Mouse (Mus musculus) right cerebral cortex, postnatal 14 days (tissue): ENCODE measurements around the gene Srp72.

Experiments used
- DNase-seq: peaks from one replicate; pipeline ENCODE4 v3.0.0; 2022

The Srp72 gene

DNA sequence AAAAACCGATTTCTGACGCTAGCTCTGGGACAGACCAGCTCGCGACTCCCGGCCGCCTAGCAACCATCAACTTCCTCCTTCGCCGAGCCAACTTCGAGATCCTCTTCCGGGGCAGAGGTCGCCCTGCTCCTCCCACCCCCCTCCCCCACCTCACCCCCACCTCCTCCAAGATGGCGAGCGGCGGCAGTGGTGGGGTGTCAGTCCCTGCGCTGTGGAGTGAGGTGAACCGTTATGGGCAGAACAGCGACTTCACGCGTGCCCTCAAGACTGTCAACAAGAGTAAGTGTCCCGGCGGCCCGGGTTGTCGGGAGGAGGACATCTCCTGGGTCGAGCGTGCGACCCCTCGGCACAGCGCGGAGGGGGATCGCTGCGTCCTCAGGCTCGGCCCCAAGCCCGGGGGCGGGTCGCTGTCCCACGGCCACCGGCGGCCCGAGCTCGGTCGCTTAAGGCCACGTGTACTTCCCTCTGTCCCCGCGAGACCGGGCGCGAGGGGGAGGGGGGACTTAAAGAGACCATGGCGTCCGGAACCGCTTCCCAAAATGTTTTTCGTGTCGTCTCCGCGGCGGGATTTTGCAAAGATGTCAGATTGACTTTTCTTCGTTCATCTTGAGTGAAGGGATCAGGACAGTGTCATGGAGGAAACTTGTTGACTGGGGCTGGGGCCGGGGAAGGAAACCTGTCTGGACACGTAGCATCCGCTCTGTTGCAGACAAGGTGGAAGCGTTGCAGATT is at the start of gene Srp72:
Srp72 (plus strand) TSS at position 130 of the 732 bp plus-strand sequence.
- peak; percentile 91 for DNase-seq

DNA sequence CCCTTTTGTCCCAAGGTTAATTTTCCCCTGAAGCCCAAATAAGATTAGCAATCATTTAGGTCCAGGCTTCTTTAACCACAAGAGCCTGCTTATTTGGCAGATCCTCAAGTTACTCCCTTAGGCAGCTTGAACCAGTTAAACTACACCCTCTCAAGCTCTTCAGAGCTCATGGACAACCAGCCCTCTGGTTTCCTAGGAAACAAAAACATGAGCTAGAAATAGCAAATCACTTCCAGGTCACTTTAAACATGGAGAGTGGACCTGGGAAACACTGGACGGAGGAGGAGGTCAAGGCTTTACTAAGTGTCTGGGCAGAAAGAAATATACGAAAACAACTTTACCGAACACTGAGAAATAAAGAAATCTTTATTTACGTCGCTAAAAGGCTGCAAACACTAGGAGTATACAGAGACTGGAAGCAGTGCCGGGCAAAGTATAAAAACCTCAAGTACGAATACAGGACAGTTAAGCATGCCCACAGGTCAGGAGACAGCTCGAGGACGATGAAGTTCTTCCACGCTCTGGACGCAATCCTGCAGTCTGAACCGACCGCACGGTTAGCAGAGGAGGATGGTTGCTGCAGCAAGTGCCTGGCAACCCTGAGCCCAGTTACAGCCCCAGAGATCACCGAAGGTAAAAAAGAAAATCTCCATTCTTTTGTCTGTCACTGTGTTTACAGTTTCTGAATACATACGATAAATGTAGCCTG is 46.2 kb upstream of the Srp72 start:
- no peak for DNase-seq

DNA sequence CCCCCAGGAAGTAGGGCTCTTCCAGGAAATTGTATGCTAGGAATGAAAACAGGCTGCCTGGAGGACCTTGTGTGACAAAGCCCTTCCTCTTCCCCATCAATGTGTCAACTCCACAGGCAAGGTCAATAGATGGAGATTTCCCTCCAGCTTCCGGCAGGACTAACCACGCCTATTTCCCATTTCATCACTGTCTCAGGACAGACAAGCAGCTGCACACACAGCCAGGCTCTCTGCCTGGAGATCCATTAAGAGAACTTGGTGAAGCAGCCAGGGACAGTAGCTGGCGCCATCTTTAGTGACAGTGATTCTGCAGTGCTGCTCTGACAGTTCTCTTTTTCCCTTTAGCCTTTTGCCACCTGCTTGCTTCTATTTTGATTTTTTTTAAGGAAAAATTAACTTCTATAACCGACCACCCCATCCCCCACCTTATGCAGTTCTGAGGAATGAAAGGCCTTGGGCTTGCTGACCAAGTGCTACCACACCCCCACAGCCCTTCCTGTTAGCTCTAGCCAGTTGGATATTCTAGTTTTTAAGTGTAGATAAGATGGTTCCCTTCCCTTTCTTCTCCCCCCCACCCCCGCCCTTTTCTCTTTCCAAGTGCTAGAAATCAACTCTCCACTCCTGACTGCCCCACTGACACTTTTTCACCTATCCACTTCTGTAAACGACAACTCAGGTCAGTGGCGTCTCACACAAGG is 45.2 kb upstream of the Srp72 start:
- DNase-seq, result no peak

DNA sequence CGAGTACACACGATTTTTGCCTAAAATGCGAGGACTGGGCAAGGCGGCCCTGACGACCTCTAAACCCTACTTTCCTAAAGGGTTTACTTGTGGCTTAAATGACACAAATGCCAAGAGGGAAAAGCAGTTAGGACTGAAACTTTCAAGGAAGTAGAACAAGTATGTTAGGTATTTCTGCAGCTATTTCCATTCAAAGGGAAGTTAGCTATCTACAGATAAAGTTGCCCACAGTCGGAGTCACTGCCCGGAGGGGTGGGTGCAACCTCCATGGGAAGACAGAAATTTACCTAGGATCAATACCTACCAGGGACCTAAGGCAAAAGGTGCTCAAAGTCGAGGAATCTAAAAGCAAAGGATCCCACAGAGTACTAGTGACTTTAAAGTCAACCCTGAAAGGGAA is 34.8 kb upstream of the Srp72 start:
- DNase-seq, result no peak

DNA sequence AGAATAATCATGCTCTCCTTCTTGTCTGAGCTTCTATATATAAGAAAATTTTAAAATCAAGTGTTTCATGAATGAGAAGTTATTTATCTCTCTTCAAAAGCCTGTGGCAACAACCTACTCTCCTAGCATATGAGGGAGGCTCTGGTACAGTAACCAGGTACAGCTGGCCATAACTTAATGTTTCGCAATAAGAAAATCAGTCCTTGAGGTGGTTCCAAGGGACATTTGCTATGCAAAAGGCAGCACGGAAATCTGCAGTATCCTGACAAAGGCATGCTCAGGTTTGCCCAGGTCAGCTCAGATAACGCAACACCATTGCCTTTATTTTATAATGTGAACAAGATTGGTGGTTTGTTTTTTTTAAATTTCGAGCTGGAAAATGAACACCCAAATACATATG is 32.5 kb upstream of the Srp72 start:
- no peak for DNase-seq

DNA sequence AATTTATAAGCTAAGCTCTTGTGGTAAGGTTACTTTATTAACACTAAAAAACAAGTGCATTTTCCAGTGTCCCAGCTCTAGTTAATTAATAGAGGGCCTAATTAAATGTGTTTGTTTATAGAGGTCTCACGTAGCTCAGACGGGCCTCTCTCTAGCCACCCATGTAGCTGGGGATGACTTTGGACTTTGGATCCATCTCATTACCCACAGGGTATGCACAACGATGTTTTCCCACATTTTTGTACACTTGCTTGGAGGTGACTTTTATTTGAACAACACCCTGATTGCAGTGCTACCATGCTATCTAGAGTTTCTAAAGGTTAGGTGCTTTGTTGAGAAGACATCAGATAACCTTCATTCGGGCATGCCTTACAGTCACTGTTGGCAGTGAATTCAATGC is 32.0 kb upstream of the Srp72 start:
- DNase-seq, result no peak

DNA sequence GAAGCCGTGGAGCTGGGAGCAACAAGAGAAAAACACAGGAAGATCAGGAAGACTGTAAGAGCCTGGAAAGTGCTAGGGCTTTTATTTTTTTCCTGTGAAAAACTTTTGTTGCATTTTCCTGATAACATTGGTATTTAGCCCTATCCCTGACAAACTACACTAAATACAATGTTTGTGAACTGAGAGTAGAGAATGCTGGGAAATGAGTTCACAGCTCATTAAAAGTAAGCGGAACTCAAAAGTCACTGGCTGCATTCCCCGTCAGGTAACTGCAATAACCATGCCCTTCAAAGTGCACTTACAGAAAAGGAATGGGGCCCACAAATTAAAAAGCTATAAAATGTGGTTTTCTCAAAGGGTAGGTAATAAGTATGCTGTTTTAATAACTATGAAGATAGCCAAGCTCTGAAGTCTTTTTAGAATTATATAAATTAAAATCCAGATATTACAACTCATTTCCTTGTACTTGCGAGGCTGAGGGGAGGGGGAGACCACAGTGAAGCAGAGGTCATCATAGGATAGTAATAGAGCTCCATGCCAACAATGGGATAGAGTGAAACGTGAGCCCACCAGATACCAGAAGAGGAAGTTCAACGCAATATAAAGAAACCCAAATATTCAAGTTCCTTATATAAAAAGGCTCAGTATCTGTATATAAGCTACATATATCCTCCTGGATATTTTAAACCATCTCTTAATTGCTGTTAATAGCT is 29.4 kb upstream of the Srp72 start:
- DNase-seq, result no peak

DNA sequence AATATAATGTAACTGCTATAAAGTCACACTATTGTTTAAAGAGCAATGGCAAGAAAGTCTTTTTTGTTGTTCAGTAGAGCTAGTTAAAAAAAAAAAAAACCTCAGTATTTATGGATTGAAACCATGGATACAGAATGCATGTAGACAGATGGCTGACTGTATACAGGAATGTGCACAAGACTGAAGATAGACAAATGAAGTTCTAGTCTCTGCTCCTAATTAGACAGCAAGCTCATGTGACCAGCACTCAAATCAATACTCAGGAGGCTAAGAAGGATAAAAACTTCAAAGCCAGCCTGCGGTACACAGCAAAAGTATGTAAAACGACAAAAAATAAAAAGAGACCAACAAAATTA is 28.8 kb upstream of the Srp72 start:
- DNase-seq, result no peak

DNA sequence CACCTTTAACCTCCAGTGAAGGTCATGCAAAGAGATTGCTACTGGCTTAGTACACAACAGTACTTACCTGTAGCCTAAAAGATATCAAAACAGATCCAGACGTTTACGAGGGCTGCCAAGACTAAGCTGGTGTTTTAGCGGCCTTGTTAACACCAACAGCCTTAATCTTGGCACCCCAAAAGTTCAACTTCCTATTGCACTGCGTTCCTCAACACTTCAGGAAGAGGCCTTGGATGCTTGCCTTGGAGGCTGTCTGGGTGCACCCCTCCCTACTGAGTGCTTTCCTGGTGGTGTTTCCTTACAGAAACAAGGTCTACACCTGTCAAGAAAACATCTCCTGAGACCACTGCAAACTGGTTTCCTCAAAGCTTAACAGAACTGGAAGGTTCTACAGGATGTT is 27.3 kb upstream of the Srp72 start:
- DNase-seq, result no peak

DNA sequence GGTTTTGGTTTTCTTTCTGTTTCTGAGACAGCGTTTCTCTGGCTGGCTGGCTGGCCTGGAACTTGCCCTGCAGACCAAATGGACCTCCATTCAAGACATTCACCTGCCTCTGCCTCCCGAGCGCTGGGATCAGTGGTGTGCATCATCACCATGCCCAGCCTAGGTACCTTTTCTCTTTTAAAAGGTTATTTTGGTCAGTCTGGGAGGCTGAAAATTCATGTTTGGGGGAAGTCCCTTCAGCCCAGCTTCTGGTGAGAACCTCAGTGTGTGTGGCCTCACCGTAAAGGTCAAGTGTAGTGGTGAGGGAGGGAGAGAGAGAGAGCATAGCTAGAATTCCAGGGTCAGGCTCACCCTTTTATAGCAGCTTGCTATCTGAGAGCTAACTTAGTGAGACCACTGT is 26.7 kb upstream of the Srp72 start:
- no peak for DNase-seq

DNA sequence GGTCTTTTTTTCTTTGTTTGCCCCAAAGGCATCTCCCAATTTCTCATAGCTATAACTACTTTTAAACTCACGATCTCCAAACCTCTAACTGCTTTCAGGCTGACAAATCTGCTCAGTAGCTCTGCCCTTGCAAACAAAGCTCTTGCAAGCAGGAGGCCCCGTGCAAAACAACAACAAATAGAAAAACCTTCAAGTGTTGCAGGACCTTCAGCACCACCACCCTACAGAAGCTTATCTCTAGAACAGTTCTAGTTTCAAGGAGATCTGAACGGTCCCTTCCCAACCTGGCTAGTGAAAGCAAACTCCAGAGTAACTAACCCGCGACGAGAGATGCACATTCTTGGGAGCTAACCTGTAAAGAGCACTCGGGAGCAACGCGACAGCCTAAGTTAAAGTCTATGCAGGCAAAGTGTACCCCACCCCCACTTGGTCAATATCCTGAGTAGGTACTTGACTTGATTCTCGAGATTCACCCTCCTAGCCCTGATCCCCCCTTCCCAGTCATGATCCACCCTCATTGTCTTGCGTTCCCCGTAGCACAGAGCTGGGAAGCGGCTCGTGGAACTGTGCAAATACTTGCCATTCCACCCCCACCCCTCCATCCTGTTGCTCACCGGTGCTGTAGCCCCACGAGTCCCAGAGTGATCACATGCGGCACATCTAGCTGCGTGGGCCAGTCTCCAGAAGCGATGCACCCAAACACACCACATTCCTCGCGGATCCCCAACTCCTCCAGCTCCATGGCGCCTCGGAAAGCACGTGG is 24.0 kb upstream of the Srp72 start:
- DNase-seq, result no peak

DNA sequence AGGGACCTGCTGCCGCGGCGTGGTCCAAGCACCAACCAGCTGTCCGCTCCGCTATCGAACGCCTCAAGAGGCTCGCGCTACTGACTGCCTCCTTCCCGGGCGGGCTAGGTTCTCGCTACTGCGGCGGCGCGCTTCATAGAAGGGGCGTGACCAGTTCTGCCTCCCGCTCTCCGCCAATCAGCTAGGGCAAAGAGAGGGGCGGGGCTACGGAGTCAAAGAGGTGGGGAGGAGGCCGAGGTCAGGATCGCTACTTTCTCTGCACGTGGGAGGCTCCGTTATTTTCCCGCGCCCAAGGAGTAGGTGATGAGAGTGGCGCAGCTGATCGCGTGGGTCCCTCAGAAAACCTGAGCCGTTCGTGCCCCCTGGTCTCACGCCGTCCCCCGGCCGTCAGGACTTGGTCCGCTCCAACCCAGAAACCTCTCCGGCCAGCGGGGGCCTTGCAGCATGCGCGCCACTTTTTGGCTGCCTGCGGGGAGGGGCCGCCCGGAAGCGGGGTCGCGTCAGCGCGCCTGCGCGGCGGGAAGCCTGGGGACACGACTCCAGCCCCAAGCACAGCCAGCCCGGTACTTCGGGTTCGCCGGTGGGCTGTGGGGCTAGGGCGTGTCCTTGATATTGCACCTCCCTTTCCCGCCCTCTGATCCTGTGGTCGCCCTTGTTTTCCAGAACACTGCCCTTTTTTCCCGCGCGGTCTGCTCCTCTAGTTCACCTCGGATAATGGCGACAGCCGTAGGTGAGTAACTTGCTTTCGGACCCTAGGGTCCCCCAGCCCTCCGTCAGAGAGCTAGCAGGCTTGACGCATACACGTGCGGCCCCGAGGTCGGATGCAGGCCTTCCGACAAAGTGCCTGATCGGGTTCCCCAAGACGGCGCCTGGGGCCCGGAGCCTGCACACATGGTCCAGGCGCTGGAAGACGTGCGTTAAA is 23.1 kb upstream of the Srp72 start, which contains the start of the genes Paics and Ppat:
Paics (plus strand) TSS at position 202 of the 922 bp plus-strand sequence.
Ppat (minus strand) TSS at position 473 of the 922 bp plus-strand sequence.
- peak; percentile 97 for DNase-seq

DNA sequence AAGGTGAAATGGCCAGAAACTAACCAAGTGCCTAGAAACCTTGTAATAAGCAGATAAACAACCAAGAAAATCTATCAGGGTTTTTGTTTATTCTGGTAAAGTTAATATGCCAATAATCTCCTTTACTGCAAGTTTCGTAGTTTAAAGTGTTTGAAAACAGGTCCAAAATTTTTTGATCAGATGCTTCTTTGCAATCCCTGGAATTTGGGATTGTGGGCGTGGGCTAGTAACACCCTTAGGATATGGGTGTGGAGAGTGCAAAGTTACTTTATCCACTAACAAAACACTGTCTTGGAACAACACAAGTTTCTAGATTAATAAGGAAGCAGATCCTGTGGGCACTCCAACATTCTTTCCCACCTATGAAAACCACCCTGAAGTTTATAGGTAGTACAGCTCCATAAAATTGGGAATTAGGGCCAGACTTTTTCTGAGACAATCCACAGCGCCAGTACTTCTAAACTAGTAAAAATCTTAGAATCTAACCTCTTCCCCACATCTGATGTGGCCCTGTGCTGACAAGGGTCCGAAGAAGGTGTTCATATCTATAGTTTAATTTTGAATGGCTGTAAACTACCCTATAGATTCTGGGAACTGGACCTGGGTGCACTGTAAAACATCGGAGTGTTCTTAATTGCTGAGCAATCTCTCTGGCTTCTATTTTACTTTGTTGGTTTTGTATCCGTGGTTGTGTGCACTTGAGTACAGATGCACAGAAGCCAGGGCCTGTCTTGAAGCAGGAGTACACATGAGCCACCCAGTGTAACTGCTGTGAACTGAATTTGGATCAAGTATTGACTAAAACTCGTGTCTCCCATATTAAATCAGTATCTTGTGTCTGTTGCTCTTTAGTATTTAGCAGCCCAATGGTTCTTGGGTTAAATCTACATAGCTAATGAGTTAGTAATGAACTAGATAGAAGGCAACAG is 22.1 kb upstream of the Srp72 start:
- no peak for DNase-seq

DNA sequence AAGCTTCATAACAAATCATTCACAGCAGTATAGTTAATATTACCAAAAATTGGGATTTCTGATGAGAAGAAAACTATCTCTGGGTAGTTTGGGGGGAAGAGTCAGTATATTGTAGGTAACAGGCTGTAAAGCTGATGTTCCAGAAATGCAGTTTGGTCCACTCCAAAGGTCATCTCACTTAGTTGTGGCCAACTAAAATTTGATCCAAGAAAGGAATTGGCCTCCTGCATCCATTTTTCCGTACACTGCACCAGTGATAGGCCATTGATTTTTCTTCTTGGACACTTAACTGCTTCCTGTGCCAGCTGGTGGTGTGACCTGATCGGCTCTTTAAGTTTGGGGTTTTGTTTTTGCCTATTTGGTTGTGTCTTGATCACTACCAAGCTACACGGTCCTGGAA is 20.7 kb upstream of the Srp72 start:
- DNase-seq, result no peak

DNA sequence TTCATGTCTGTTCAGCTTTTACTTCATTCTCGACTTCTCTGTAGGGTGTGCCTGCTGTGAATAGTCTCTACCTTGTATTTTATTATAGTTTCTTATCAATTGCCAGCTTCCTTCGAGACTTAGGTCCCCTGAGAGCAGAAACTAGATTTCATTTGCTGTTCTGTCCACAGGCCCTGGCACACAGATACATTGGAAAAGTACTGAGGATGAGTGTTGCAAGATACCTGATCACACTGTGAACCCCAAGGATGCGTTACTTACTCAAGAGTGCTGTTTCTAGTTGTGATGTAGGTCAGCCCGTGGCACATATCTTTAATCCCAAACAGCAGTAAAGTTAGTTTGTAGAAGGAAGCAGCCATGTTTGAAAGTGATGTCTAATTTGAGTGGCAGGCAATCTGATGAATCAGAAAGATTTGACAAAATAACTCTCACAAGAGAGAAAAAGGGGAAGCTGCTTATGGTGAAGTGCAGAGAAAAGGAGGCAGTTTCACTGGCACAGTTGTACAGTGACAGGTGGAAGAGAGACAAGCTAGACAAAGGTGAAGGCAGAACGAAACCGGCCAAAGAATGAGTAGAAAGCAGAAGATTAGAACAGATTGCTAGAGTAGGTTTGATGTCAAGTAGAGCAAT is 20.1 kb upstream of the Srp72 start:
- no peak for DNase-seq

DNA sequence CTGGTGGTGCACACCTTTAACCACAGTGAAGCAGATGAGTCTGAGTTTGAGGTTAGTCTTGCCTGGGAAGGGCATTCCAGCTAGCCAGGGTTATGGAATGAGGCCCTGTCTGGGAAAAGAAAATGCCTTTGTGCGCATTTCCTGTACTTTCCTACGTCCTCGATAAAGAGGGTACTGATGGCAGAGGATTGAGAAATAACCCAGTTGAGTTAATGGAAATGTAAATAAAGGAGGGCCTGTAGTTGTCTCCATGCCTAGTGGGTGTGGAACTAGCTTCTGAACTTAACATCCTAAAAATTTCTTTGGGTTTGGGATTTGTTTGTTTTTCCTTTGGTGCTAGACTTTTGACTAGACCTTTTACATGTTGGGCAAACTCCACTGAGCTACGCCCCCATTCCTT is 19.0 kb upstream of the Srp72 start:
- DNase-seq, result no peak

DNA sequence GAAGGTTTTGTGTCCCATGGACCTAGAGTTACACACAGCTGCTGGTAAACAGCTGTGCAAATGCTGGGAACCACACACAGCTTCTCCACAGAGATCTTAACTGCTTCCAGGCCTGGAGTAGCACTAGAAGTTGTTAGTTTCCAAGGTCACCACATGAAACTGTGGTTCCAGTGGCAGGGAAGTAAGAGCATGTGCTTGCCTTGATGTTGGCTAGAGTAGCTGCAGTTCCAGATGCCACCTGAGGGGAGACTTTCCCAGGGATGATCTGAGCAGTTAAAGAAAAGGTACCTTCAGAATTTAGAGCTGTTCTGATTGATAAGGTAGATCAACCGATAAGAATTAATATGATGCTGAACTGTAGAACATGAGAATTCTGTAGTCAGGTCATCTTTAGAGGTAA is 16.5 kb upstream of the Srp72 start:
- no peak for DNase-seq

DNA sequence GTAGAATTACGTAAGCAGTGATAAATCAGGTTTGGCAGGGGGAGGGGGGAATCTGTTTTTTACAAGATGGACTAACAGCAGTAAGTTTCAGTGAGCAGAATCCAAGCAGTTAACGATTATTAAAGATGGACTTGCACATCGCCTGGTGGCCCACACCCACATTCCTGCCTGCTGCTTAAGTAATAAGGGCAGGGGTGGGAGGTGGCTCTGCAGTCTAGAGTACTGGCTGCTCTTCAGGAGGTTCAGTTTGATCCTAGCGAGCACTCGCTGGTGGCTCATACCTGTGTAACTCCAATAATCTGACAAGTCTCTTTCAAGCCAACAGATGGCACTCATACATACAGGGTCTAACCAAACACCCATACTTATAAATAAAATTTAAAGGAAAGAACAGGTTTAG is 14.9 kb upstream of the Srp72 start:
- no peak for DNase-seq

DNA sequence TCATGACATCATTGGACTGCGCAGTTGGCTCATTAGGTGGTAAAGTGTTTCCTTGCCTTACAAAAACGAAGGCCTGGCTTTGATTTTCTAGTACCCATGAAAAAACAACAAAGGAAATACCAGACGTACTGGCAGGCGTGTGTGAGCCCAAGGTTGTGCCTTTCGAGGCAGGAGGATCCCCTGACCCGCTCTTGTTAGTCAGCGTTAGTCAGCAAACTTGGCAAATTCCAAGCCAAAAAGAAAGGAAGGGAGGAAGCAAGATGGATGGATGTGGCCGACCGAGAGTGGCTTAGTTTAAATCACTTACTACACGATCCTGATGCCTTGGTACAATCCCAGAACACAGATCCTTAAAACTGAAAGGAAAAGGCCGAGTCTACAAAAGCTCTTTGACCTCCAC is 11.9 kb upstream of the Srp72 start:
- DNase-seq, result no peak

DNA sequence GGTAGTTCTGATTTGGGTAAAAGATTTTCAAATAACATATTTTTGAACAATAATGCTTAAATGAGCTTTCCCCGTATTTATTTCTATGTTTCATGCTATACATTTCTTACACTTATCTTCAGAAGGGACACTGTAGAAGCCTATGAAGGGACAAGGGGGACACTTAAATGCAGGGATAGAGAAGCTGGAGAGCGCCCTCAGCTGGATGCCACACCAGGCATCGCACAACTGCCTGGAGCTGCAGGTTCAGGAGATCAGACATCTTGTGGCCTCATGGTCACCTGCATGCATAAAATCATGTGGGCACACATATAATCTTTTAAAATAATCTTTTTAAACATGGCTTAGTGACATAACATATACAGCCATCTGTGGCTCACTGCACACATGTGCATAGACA is 9.8 kb upstream of the Srp72 start:
- no peak for DNase-seq
